Comparison of ENCODE assay signal across 12 mouse cellular contexts in the genomic region with DNA sequence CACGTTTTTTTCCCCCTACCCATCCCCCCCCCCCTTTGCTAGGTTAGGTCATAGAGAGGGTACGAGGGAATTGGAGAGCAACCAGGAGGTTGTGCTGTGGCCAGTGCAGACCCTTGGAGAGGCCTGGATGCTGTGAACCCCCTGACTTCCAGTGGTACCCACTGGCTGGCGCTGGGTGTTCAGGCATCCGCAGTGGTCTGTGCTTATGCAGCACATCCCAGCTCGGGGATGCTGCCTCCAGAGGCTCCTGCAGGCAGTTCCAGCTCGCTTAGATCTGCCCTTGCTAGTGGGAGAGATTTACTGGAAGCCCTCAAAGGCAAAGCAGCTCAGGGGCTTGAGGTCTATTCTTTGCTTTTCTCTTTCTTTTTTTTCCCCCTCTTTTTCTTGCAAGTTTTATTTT. TPM values are rescaled to one million over a fixed set of nuclear protein-coding genes. Genes with fewer than 3 reads are reported as not detected.
DNase-seq lines count a peak whose midpoint lies in the region; ATAC-seq and TF ChIP-seq lines count a peak whose summit lies in the region.
"Had no signal": no experiment of that assay in that cellular context is flagged by ENCODE, and none has a peak within 500 bp of the region (broad histone marks: within the 10 kb centered on the region; RNA-seq: fewer than 3 reads in every experiment).

No protein-coding gene starts in this region.

- no peaks in the 10 kb centered on the region for H3K9me3 ChIP-seq in lung, postnatal 0 days (ENCODE audit: low read length)
- H3K9me3 ChIP-seq in hindbrain, embryonic 12.5 days (replicated peaks) = no peaks in the 10 kb centered on the region
- no peaks in the 10 kb centered on the region for H3K9me3 ChIP-seq in neural tube, embryonic 15.5 days (replicated peaks)
- H3K9me3 ChIP-seq: lung, embryonic 15.5 days had no signal

- H3K36me3 ChIP-seq in lung, postnatal 0 days (ENCODE audit: insufficient read depth, low read length) = no peaks in the 10 kb centered on the region
- no peaks in the 10 kb centered on the region for H3K36me3 ChIP-seq in hindbrain, embryonic 12.5 days
- H3K36me3 ChIP-seq in neural tube, embryonic 15.5 days = no peaks in the 10 kb centered on the region
- H3K36me3 ChIP-seq: lung, embryonic 15.5 days had no signal

- peak; percentile 34 for TF ChIP-seq CTCF in lung, postnatal 0 days (IDR thresholded peaks at IDR 0.05)

- H3K4me1 ChIP-seq in lung, postnatal 0 days (ENCODE audit: insufficient read depth, low read depth, low read length) = 0 out of 2 replicates have a peak, but pooled peaks cover 5% of the 10 kb centered on the region
- peaks cover 32% of the 10 kb centered on the region; the same call in 1 of the 2 replicates for H3K4me1 ChIP-seq in hindbrain, embryonic 12.5 days
- peaks cover 69% of the 10 kb centered on the region for H3K4me1 ChIP-seq in neural tube, embryonic 15.5 days

- WGBS in lung, postnatal 0 days = 44% methylated on average over 6 of the region's 6 CpGs
- 28% methylated on average over 6 of the region's 6 CpGs for WGBS in hindbrain, embryonic 12.5 days
- WGBS in neural tube, embryonic 15.5 days = 13% methylated on average over 6 of the region's 6 CpGs

- no peak for TF ChIP-seq EP300 in lung, postnatal 0 days (IDR thresholded peaks at IDR 0.05)

- DNase-seq in embryo, embryonic 10 days (ENCODE audit: low spot score) = peak; percentile 47
- no peak for DNase-seq in embryo, embryonic 9.5 days (ENCODE audit: extremely low spot score)
- no peak for DNase-seq in lung, postnatal 0 days (ENCODE audit: low spot score)
- no peak for DNase-seq in lung, postnatal 25 days (ENCODE audit: low spot score)
- no peak for DNase-seq in layer of hippocampus, adult 8-10 months (ENCODE audit: low spot score in 2 of 2)
- no peak for DNase-seq in thymus, adult 18-20 months
- DNase-seq: cerebellum, adult 8-10 months; heart, adult 2 months; kidney, postnatal 36 days had no signal

- H3K27ac ChIP-seq in lung, postnatal 0 days (ENCODE audit: low read length) = no peak overlapping the region
- no peak overlapping the region for H3K27ac ChIP-seq in hindbrain, embryonic 12.5 days
- H3K27ac ChIP-seq in neural tube, embryonic 15.5 days (replicated peaks) = peak overlapping the region; percentile 52
- H3K27ac ChIP-seq: heart, adult 2 months; lung, embryonic 15.5 days had no signal

- H3K27me3 ChIP-seq in lung, postnatal 0 days (replicated peaks; ENCODE audit: insufficient read depth, low read length) = no peaks in the 10 kb centered on the region
- no peaks in the 10 kb centered on the region for H3K27me3 ChIP-seq in hindbrain, embryonic 12.5 days
- H3K27me3 ChIP-seq in neural tube, embryonic 15.5 days (replicated peaks) = no peaks in the 10 kb centered on the region
- H3K27me3 ChIP-seq: lung, embryonic 15.5 days had no signal

- H3K9ac ChIP-seq in lung, postnatal 0 days (replicated peaks; ENCODE audit: low read depth) = no peak overlapping the region
- H3K9ac ChIP-seq in hindbrain, embryonic 12.5 days = no peak overlapping the region
- H3K9ac ChIP-seq in neural tube, embryonic 15.5 days (replicated peaks) = no peak overlapping the region
- H3K9ac ChIP-seq: lung, embryonic 15.5 days had no signal

- H3K4me3 ChIP-seq in lung, postnatal 0 days (ENCODE audit: low read depth, low read length) = no peak overlapping the region
- no peak overlapping the region for H3K4me3 ChIP-seq in hindbrain, embryonic 12.5 days
- H3K4me3 ChIP-seq in neural tube, embryonic 15.5 days (replicated peaks) = no peak overlapping the region
- H3K4me3 ChIP-seq: heart, adult 2 months; lung, embryonic 15.5 days had no signal

- no peak overlapping the region for H3K4me2 ChIP-seq in lung, postnatal 0 days (replicated peaks; ENCODE audit: low read depth, low read length)
- H3K4me2 ChIP-seq in hindbrain, embryonic 12.5 days (replicated peaks) = no peak overlapping the region
- H3K4me2 ChIP-seq in neural tube, embryonic 15.5 days = peak overlapping the region; percentile 17; the same call in 1 of the 2 replicates
- H3K4me2 ChIP-seq: lung, embryonic 15.5 days had no signal

- ATAC-seq in lung, postnatal 0 days = no peak
- ATAC-seq in hindbrain, embryonic 12.5 days (ENCODE audit: low FRiP score) = peak; percentile 76
- ATAC-seq in neural tube, embryonic 15.5 days (ENCODE audit: low FRiP score) = peak; percentile 60

RNA-seq across cellular contexts. Expression of a gene that starts 19.3 kb away (rescaled TPM):
- 4.1 and 5.8 TPM in 2 replicates for polyA plus RNA-seq in lung, postnatal 0 days (2015; fragmentation: Nextera tagmentation; extraction: Ambion mirVana)
- polyA plus RNA-seq in hindbrain, embryonic 12.5 days (2016; fragmentation: Nextera tagmentation; extraction: Ambion mirVana) = 25.5 and 25.7 TPM in 2 replicates
- 56.8 and 62.7 TPM in 2 replicates for polyA plus RNA-seq in neural tube, embryonic 15.5 days (2015; fragmentation: Nextera tagmentation; extraction: Ambion mirVana)
- 10 to 100 TPM; 20.2 to 23.5 (median 21.8) TPM for total RNA-seq in layer of hippocampus, adult 8-10 months (2022)
